Comparison of ENCODE assay signal across 31 mouse cellular contexts in genomic region chr14:35092646-35093045, GRCm38 (mm10).
"Had no signal": no experiment of that assay in that cellular context is flagged by ENCODE, and none has a peak within 500 bp of the region (broad histone marks: within the 10 kb centered on the region; RNA-seq: fewer than 3 reads in every experiment).

No protein-coding gene starts in this region.

- DNase-seq: left cerebral cortex, postnatal 4 days; liver; liver, embryonic 13.5 days; liver, postnatal 0 days; lung, adult 18-20 months; lung, adult 2 months; lung, embryonic 14.5 days; lung, postnatal 10 days; lung, postnatal 14 days; lung, postnatal 36 days; lung, postnatal 4 days; midbrain, embryonic 14.5 days had no signal

- H3K4me1 ChIP-seq: limb, embryonic 12.5 days; limb, embryonic 15.5 days; liver, embryonic 12.5 days; liver, embryonic 13.5 days; liver, embryonic 15.5 days; lung, embryonic 15.5 days; megakaryocyte, embryonic 14.5 days had no signal

- H3K4me3 ChIP-seq: left cerebral cortex, adult 2 months; limb, embryonic 12.5 days; limb, embryonic 13.5 days; limb, embryonic 15.5 days; liver, embryonic 12.5 days; liver, embryonic 13.5 days; liver, embryonic 15.5 days; lung, embryonic 15.5 days; megakaryocyte, embryonic 14.5 days; midbrain, embryonic 10.5 days; midbrain, embryonic 12.5 days; midbrain, embryonic 13.5 days; midbrain, embryonic 15.5 days; myocyte had no signal

- H3K27me3 ChIP-seq: limb, embryonic 12.5 days; limb, embryonic 13.5 days; limb, embryonic 15.5 days; liver, embryonic 12.5 days; liver, embryonic 13.5 days; liver, embryonic 15.5 days; lung, embryonic 15.5 days; megakaryocyte, embryonic 14.5 days; midbrain, embryonic 13.5 days; midbrain, embryonic 15.5 days had no signal

- H3K9me3 ChIP-seq: limb, embryonic 12.5 days; limb, embryonic 13.5 days; limb, embryonic 15.5 days; liver, embryonic 12.5 days; liver, embryonic 13.5 days; liver, embryonic 15.5 days; lung, embryonic 15.5 days; midbrain, embryonic 10.5 days; midbrain, embryonic 12.5 days; midbrain, embryonic 13.5 days; midbrain, embryonic 15.5 days had no signal

- ATAC-seq: liver, embryonic 12.5 days; liver, postnatal 0 days; lung, postnatal 0 days; midbrain, embryonic 13.5 days; midbrain, embryonic 15.5 days; midbrain, embryonic 16.5 days had no signal

- H3K4me2 ChIP-seq: limb, embryonic 12.5 days; limb, embryonic 13.5 days; limb, embryonic 15.5 days; liver, embryonic 11.5 days; liver, embryonic 12.5 days; liver, embryonic 13.5 days; liver, embryonic 15.5 days; lung, embryonic 14.5 days; lung, embryonic 15.5 days; midbrain, embryonic 11.5 days; midbrain, embryonic 12.5 days; midbrain, embryonic 13.5 days; midbrain, embryonic 15.5 days had no signal

- H3K36me3 ChIP-seq: limb, embryonic 12.5 days; limb, embryonic 13.5 days; limb, embryonic 15.5 days; liver, embryonic 12.5 days; liver, embryonic 13.5 days; liver, embryonic 15.5 days; lung, embryonic 15.5 days; midbrain, embryonic 10.5 days; midbrain, embryonic 12.5 days; midbrain, embryonic 13.5 days; midbrain, embryonic 15.5 days had no signal

- H3K9ac ChIP-seq: limb, embryonic 12.5 days; limb, embryonic 13.5 days; limb, embryonic 15.5 days; liver, embryonic 12.5 days; liver, embryonic 13.5 days; liver, embryonic 14.5 days; liver, embryonic 15.5 days; liver, postnatal 0 days; lung, embryonic 14.5 days; lung, embryonic 15.5 days; midbrain, embryonic 12.5 days; midbrain, embryonic 13.5 days; midbrain, embryonic 15.5 days had no signal

- H3K27ac ChIP-seq: left cerebral cortex, adult 2 months; limb, embryonic 12.5 days; limb, embryonic 13.5 days; limb, embryonic 15.5 days; liver, embryonic 12.5 days; liver, embryonic 13.5 days; liver, embryonic 14.5 days; liver, embryonic 15.5 days; lung, embryonic 15.5 days; macrophage; midbrain, embryonic 10.5 days; midbrain, embryonic 12.5 days; midbrain, embryonic 13.5 days; midbrain, embryonic 15.5 days had no signal
